Mouse (Mus musculus) midbrain, embryonic 10.5 days (tissue): ENCODE data around the gene Mrpl45. TPM values are rescaled to one million over a fixed set of nuclear protein-coding genes. Genes with fewer than 3 reads are reported as not detected.

Experiments used
- DNase-seq: peaks from one replicate; pipeline ENCODE4 v3.0.0-alpha.2; 2017; ENCODE audit warnings: low spot score
- H3K27ac ChIP-seq: fragments of 300-500 bp; sonication (generic); replicated peaks from 2 replicates; pipeline ENCODE4 v1.5.1; 2016; ENCODE audit warnings: mild to moderate bottlenecking
- H3K27me3 ChIP-seq: fragments of 300-500 bp; sonication (generic); 2 replicates; pipeline ENCODE4 v1.6.1; 2016; ENCODE audit warnings: low read depth, mild to moderate bottlenecking; ENCODE audit not compliant: poor library complexity, severe bottlenecking
- H3K36me3 ChIP-seq: fragments of 300-500 bp; sonication (generic); 2 replicates; pipeline ENCODE4 v1.6.1; 2016; ENCODE audit warnings: mild to moderate bottlenecking, moderate library complexity
- H3K4me1 ChIP-seq: fragments of 300-500 bp; sonication (generic); 2 replicates; pipeline ENCODE4 v1.6.1; 2016
- H3K4me3 ChIP-seq: fragments of 300-500 bp; sonication (generic); 2 replicates; pipeline ENCODE4 v1.5.1; 2016; ENCODE audit warnings: mild to moderate bottlenecking, moderate library complexity
- H3K9me3 ChIP-seq: fragments of 300-500 bp; sonication (generic); replicated peaks from 2 replicates; pipeline ENCODE4 v1.6.1; 2016; ENCODE audit warnings: mild to moderate bottlenecking
- WGBS: fragments of 180-500 bp; shearing (Covaris S2); methylation state at CpG from one replicate; pipeline ENCODE4 v1.1.7; 2016; 5-methylcytosine and 5-hydroxymethylcytosine counted together
- polyA plus RNA-seq: library from polyadenylated mRNA; unstranded; fragments of >200 nt; fragmentation: Nextera tagmentation; extraction: Ambion mirVana; gene quantifications from 2 replicates; pipeline ENCODE4 v1.2.1, GENCODE M21; 2016

The Mrpl45 gene
- polyA plus RNA-seq, 1 experiment from 2014 or later: 69.5 TPM

DNA sequence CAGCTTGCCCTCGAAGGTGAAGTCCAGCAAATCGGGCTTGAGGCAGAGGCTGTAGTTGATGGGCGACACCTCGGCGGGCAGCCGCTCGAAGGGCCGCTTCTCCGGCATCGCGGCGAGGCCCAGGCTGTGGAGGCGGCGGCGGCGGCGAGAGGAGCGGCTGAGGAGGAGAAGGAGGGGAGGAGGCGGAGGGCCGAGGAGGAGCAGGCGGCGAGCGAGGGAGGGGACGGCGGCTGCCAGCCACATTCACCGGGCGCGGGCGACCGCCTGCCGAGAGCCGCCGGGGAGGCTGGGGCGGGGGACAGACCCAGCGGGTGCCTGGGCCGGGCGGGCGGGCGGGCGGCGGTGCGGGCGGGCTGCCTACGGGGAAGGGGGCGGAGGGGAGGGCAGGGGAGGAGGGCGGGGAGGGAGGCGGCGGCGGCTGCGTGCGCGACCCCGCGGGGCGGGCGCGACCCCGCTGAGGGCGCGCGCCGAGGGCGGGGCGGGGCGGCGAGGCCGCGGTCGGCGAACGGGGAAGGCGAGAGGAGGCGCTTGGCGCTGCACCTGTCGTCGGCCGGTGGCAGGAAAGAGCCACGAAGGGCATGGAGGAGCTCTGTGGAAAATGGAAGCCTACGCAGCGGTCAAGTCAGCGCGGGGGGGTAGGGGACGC is 35.2 kb upstream of the Mrpl45 start, which contains the start of gene Npepps:
Npepps (minus strand) TSS at position 423 of the 646 bp plus-strand sequence.
- WGBS: 1% methylated on average over 67 of the region's 83 CpGs
- peak within 1 kb of the TSS; percentile 99 for H3K27ac ChIP-seq
- H3K4me1 ChIP-seq: peaks cover 24% of the 10 kb centered on the region
- H3K4me3 ChIP-seq: peak within 1 kb of the TSS; percentile 98
- DNase-seq: peak; percentile 85
- H3K36me3 ChIP-seq: peaks cover 8% of the 10 kb centered on the region; the same call in 1 of the 2 replicates
- H3K9me3 ChIP-seq: no peaks in the 10 kb centered on the region
- peaks cover 4% of the 10 kb centered on the region; the same call in 1 of the 2 replicates for H3K27me3 ChIP-seq

DNA sequence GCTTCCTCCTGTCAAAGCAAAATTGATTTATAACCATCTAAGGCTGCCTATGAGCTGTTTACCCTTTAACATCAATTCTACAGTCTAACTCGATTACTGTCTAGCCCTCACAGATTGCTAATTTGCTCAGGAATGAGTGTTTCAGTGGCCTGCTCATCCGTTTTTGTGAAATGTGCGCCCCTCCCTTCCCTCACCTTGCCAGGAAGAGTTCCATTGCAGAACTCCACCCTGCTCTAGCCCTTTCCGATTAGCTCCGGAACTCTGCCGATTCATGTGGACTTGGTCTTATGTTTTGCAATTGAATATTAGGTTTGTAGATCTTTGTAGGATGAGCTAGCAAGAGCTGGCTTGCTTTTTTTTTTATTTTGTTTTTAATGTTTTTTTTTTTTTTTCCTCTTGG is 33.3 kb upstream of the Mrpl45 start:
- DNase-seq: no peak
- WGBS: 87% methylated on average over 6 of the region's 6 CpGs
- Histone ChIP-seq H3K9me3 (no peaks in the 10 kb centered on the region), H3K27me3 (peaks cover 4% of the 10 kb centered on the region; the same call in 1 of the 2 replicates), H3K4me3 (no peak overlapping the region), H3K27ac (no peak overlapping the region), H3K36me3 (0 out of 2 replicates have a peak, but pooled peaks cover under 1% of the 10 kb centered on the region), H3K4me1 (peaks cover 29% of the 10 kb centered on the region)

DNA sequence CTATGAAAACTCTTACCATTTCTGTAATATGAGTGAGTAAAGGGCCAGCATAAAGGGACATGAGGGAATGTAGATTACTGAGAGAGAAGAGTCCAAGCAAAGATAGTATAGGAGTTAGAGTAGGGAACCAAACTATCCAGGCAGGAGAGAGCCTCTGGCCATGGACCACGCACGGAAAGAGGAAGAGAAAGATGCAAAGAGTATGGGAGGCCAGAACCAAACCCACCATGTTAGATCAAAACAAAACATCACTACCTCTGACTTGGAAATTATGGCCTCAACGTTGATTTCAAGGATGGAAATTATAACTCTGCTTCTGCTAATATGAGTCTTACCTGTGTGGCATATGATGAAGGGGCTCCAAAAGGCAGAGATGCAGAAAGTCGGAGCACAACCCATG is 30.7 kb upstream of the Mrpl45 start:
- 74% methylated on average over 4 of the region's 4 CpGs for WGBS
- Histone ChIP-seq H3K4me1 (peaks cover 18% of the 10 kb centered on the region), H3K36me3 (no peaks in the 10 kb centered on the region), H3K27ac (no peak overlapping the region), H3K27me3 (peaks cover 4% of the 10 kb centered on the region; the same call in 1 of the 2 replicates), H3K9me3 (no peaks in the 10 kb centered on the region), H3K4me3 (no peak overlapping the region)
- DNase-seq: no peak

DNA sequence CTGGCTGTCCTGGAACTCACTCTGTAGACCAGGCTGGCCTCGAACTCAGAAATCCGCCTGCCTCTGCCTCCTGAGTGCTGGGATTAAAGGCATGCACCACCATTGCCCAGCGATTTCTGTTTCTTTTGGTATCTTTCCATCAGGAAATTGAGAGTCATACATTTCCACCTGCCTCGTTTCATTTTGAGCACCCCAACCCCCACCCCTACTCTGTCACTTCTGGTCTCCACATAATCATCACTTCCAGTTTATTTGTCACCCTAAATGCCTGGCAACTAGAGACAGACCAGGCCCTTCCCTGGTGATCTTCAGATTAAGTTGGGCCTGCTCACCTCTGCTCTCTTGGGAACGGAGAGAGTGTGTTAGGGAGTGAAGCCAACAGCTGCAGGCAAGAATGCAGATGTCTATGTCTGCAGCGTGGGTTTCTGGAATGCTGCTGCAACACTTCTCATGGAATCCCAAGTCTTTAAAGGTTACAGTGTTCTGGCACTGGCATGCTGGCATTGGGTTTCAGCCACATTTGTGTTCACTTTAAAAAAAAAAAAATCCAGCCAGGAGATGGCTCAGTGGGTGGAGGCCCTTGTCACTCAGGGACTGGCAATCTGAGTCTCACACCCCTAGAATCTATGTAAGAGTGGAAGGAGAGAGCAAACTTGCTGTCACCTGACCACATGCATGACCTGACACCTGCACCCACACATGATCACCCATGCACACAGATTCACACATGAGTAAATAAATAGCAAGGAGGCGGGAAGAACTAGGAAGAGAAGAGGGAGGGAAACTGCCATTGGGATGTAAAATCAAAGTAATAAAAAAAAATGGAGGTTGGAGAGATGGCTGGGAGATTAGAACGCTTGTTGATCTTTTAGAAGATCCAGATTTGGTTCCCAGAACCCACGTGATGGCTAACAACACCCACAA is 29.4 kb upstream of the Mrpl45 start:
- 78% methylated on average over 9 of the region's 9 CpGs for WGBS
- DNase-seq: no peak

DNA sequence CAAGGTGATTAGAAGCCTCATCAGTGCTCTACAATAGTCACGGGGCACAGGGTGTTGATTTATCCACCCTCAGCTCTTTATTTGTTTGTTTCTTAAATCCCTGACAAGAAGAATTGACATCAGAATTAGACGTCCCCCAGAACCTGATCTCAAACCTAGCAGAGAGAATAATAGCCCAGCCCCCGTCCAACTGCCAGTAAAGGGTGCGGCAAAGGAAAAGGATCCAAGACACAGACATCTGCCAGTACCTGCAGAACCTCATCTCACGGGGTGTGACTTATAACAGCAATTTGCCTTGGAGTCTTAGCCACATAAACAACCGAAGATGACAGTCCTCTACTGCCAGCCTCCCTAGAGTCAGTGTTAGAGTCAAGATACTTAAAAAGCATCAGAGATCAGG is 28.5 kb upstream of the Mrpl45 start:
- Histone ChIP-seq H3K4me3 (no peak overlapping the region), H3K4me1 (peaks cover 16% of the 10 kb centered on the region), H3K9me3 (no peaks in the 10 kb centered on the region), H3K36me3 (no peaks in the 10 kb centered on the region), H3K27me3 (no peaks in the 10 kb centered on the region), H3K27ac (no peak overlapping the region)
- no peak for DNase-seq
- whole genome bisulfite sequencing: 48% methylated on average over 6 of the region's 6 CpGs

More for the DNA sequence above, 29.4 kb upstream of the Mrpl45 start:
- Histone ChIP-seq H3K4me3 (no peak overlapping the region), H3K4me1 (peaks cover 16% of the 10 kb centered on the region), H3K9me3 (no peaks in the 10 kb centered on the region), H3K36me3 (no peaks in the 10 kb centered on the region), H3K27ac (no peak overlapping the region), H3K27me3 (peaks cover 3% of the 10 kb centered on the region; the same call in 1 of the 2 replicates)

DNA sequence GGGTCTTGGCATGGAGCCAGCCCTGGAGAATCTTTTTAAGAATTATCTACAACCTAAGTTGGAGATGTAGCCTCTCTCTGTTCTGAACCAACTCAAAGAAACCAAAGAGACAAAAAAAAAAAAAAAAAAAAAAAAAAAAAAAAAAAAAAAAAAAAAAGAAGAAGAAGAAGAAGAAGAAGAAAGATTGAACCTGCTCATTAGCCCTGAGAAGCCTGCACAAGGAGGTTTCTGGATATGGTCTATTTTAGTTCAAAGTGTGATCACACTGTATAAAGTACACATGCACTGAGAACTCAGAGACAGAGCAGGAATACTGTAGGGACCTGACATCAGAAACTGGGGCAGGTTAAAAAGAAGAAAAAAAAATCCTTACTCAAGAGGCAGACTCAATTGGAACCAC is 27.9 kb upstream of the Mrpl45 start:
- Histone ChIP-seq H3K27ac (no peak overlapping the region), H3K36me3 (no peaks in the 10 kb centered on the region), H3K4me1 (peaks cover 16% of the 10 kb centered on the region), H3K4me3 (no peak overlapping the region), H3K27me3 (no peaks in the 10 kb centered on the region), H3K9me3 (no peaks in the 10 kb centered on the region)
- DNase-seq: no peak

DNA sequence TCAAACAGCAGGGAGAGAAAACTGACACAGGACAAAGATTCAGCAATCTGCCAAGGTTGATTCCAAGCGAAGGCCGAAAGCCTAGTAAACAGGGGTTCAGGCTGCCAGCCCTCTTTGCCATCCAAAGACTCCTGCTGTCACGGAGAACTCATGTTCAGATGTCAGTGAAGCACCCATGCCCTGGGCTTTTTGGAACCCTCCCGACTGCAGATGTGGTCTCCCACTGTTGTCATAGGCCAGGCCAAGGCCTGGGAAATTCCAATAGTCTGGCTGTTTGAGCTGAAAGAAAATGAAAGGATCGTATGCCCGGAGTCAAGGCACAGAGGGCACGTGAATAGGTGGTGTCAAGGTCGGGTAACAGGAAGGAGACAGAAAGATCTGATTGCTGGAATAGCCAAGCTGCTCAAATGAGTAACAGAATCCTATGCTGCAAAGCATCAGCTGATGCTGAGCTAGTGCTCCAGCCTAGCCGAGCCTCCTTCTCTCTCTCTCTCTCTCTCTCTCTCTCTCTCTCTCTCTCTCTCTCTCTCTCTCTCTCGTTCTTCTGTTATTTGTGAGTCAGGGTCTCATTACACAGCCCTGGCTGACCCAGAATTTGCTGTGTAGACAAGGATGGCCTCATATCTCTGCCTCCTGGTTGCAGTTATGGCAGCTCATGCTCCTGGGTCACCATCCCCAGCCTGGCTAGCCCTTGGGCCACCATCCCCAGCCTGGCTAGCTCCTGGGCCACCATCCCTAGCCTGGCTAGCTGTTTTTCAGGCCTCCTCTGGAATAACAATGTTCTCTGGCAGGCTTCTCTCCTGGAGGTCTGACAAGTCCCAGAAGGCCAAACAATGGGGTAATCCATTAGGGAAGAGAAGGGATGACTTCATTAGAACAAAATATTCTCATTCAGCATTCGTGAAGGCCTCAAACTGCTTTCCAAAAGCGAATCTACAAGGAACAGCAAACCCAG is 26.0 kb upstream of the Mrpl45 start:
- peak overlapping the region; percentile 57 for H3K27ac ChIP-seq
- no peaks in the 10 kb centered on the region for H3K9me3 ChIP-seq
- no peaks in the 10 kb centered on the region for H3K27me3 ChIP-seq
- 50% methylated on average over 12 of the region's 12 CpGs for WGBS
- H3K4me3 ChIP-seq: no peak overlapping the region
- H3K4me1 ChIP-seq: peaks cover 16% of the 10 kb centered on the region
- no peak for DNase-seq
- no peaks in the 10 kb centered on the region for H3K36me3 ChIP-seq

DNA sequence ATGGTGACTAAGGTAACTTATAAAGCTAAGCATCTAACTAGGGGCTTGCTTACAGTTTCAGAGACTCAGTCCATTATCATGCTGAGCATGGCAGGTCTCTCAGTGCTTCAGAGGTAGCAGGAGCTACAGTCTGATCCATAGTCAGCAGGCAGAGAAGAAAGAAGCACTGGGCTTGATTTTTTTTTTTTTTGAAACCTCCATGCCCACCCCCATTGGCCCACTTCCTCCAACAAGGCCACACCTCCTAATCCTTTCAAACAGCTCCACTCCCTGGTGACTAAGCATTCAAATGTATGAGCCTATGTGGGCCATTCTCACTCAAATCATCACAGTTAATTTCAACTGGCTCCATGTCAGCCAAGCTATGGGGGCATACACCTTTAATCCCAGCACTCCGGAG is 22.8 kb upstream of the Mrpl45 start:
- H3K36me3 ChIP-seq: no peaks in the 10 kb centered on the region
- H3K4me1 ChIP-seq: peaks cover 11% of the 10 kb centered on the region
- 91% methylated on average over 1 of the region's 1 CpGs for WGBS
- H3K27me3 ChIP-seq: no peaks in the 10 kb centered on the region
- H3K27ac ChIP-seq: no peak overlapping the region
- no peak for DNase-seq
- H3K9me3 ChIP-seq: no peaks in the 10 kb centered on the region
- no peak overlapping the region for H3K4me3 ChIP-seq

DNA sequence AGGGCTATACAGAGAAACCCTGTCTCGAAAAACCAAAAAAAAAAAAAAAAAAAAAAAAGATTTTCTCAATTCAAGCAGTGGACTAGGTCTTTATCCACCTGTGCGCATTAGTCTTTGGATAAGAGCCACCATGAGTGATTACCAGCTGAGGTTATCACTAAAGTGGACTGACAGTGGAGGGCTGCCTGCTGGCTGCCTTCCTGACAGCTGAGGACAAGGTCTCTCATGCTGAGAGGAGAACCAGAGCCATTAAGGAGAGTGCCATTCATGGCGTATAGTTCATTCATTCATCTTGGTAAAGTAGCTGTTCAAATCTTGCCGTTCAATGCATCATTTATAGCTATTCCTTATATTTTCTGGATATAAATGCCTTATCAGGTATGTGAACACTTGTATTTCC is 19.0 kb upstream of the Mrpl45 start:
- Histone ChIP-seq H3K27ac (no peak overlapping the region), H3K4me3 (no peak overlapping the region), H3K27me3 (no peaks in the 10 kb centered on the region), H3K36me3 (no peaks in the 10 kb centered on the region), H3K4me1 (no peaks in the 10 kb centered on the region), H3K9me3 (no peaks in the 10 kb centered on the region)
- DNase-seq: no peak
- WGBS: 93% methylated on average over 3 of the region's 4 CpGs

DNA sequence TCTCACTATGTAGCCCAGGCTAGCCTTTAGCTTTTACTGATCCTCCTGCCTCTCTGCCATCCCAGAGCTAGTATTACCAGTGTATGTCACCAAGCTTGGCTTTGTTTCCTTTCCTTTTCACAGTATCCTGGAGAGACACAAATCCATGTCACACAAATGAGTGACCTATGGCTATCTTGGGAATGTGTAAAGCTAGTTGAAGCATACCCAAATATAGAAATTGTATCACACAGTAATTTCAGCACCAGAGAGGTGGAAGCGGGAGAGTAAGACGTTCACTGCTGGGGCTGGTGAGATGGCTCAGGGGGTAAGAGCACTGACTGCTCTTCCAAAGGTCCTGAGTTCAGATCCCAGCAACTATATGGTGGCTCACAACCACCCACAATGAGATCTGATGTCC is 15.6 kb upstream of the Mrpl45 start:
- DNase-seq: no peak
- H3K4me1 ChIP-seq: 0 out of 2 replicates have a peak, but pooled peaks cover 5% of the 10 kb centered on the region
- WGBS: 89% methylated on average over 2 of the region's 2 CpGs
- H3K36me3 ChIP-seq: no peaks in the 10 kb centered on the region
- H3K27me3 ChIP-seq: no peaks in the 10 kb centered on the region
- no peaks in the 10 kb centered on the region for H3K9me3 ChIP-seq
- no peak overlapping the region for H3K4me3 ChIP-seq
- no peak overlapping the region for H3K27ac ChIP-seq

DNA sequence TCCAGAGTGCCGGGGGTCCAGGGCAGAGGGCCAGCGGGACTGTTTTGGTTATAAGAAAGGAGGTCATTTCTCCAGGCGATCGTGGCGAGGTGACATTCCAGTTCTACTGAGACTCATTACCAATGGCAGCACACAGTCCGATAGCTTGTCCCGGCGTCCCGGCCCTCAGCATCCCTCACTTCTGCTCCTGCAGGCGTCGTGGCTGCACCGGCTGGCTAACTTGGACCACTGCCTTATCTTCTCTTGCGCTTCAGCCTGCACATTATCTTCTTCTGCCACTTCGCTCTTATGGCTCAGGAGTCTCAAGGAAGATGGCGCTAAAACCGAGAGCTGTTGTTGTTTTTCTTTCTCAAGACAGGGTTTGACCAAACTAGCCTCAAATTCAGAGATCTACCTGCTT is 14.1 kb upstream of the Mrpl45 start:
- WGBS: 93% methylated on average over 16 of the region's 16 CpGs

DNA sequence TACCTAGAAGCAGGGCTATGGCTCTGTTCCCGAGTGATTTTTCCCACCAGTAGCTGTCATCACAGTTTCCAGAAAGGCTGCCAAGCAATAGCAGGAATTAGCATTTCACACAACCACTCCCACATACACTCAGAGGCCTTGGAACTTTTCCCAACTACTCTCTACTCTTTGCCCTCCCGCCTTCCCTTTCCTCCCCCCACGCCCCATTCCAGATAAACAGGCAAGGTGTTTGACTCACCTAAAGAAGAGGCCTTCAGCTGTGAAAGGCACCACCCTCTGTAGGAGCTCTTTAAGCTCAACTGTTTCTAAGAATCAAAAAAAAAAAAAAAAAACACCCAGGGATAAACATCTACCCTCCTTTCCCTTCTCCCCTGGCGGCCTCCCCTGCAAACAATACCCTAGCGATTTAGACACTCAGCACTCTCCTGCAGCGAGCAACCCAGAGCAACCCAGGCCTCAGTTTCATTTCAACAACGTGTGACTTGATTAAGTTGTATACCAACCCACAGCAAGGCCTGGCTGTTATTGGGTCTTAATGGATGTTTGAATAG is 13.2 kb upstream of the Mrpl45 start:
- WGBS: 41% methylated on average over 7 of the region's 7 CpGs
- Histone ChIP-seq H3K9me3 (no peaks in the 10 kb centered on the region), H3K27ac (no peak overlapping the region), H3K4me1 (0 out of 2 replicates have a peak, but pooled peaks cover 5% of the 10 kb centered on the region), H3K27me3 (no peaks in the 10 kb centered on the region), H3K36me3 (no peaks in the 10 kb centered on the region), H3K4me3 (no peak overlapping the region)
- no peak for DNase-seq

More for the DNA sequence above, 14.1 kb upstream of the Mrpl45 start:
- Histone ChIP-seq H3K4me1 (0 out of 2 replicates have a peak, but pooled peaks cover 5% of the 10 kb centered on the region), H3K9me3 (no peaks in the 10 kb centered on the region), H3K27me3 (no peaks in the 10 kb centered on the region), H3K27ac (no peak overlapping the region), H3K4me3 (no peak overlapping the region), H3K36me3 (no peaks in the 10 kb centered on the region)
- DNase-seq: no peak
